In genomic region chr2:157170166-157170565, GRCm38 (mm10) we compare ENCODE assay signal across 11 mouse cellular contexts. TPM values are rescaled to one million over a fixed set of nuclear protein-coding genes. Genes with fewer than 3 reads are reported as not detected.
DNase-seq lines count a peak whose midpoint lies in the region; ATAC-seq lines count a peak whose summit lies in the region.
"Had no signal": no experiment of that assay in that cellular context is flagged by ENCODE, and none has a peak within 500 bp of the region (broad histone marks: within the 10 kb centered on the region; RNA-seq: fewer than 3 reads in every experiment).

No protein-coding gene starts in this region.

- H3K27me3 ChIP-seq in kidney, embryonic 15.5 days: no peaks in the 10 kb centered on the region
- H3K27me3 ChIP-seq in neural tube, embryonic 11.5 days (ENCODE audit: control insufficient read depth, insufficient read depth, low read length): no peaks in the 10 kb centered on the region
- H3K27me3 ChIP-seq: limb, embryonic 15.5 days had no signal

- no peak overlapping the region for H3K4me2 ChIP-seq in kidney, embryonic 15.5 days
- H3K4me2 ChIP-seq in neural tube, embryonic 11.5 days (ENCODE audit: low read depth): no peak overlapping the region
- H3K4me2 ChIP-seq: limb, embryonic 15.5 days had no signal

- no peaks in the 10 kb centered on the region for H3K9me3 ChIP-seq in kidney, embryonic 15.5 days (replicated peaks)
- no peaks in the 10 kb centered on the region for H3K9me3 ChIP-seq in neural tube, embryonic 11.5 days (ENCODE audit: control insufficient read depth, low read length)
- H3K9me3 ChIP-seq: G1E; limb, embryonic 15.5 days had no signal

- DNase-seq in kidney, adult 11 months: no peak
- peak; percentile 60 for DNase-seq in brain, adult 2 months (ENCODE audit: low read depth, low spot score)
- peak; percentile 14 for DNase-seq in layer of hippocampus, adult 9-11 months
- DNase-seq in neural tube, embryonic 11.5 days (ENCODE audit: low spot score): peak; percentile 59
- DNase-seq in cerebellum, postnatal 14 days: no peak
- no peak for DNase-seq in cerebellum, postnatal 4 days (ENCODE audit: low spot score in 2 of 2)

- peak overlapping the region; percentile 41; the same call in 1 of the 2 replicates for H3K27ac ChIP-seq in kidney, embryonic 15.5 days
- no peak overlapping the region for H3K27ac ChIP-seq in neural tube, embryonic 11.5 days (ENCODE audit: low read depth, low read length)
- H3K27ac ChIP-seq: limb, embryonic 15.5 days had no signal

- no peaks in the 10 kb centered on the region for H3K4me1 ChIP-seq in kidney, embryonic 15.5 days
- H3K4me1 ChIP-seq in neural tube, embryonic 11.5 days (ENCODE audit: control insufficient read depth, insufficient read depth, low read length): no peaks in the 10 kb centered on the region
- H3K4me1 ChIP-seq: limb, embryonic 15.5 days had no signal

- WGBS in kidney, embryonic 15.5 days: 38% methylated on average over 5 of the region's 5 CpGs
- WGBS in neural tube, embryonic 11.5 days: 41% methylated on average over 5 of the region's 5 CpGs

- H3K4me3 ChIP-seq in kidney, embryonic 15.5 days (replicated peaks): no peak overlapping the region
- no peak overlapping the region for H3K4me3 ChIP-seq in neural tube, embryonic 11.5 days (ENCODE audit: low read depth, low read length)
- H3K4me3 ChIP-seq: erythroblast, embryonic 14.5 days; limb, embryonic 15.5 days had no signal

- peak; percentile 77 for ATAC-seq in kidney, embryonic 15.5 days (replicated peaks; ENCODE audit: low FRiP score)
- ATAC-seq in neural tube, embryonic 11.5 days (ENCODE audit: insufficient read depth, low FRiP score, low TSS enrichment): no peak
- ATAC-seq in CD4-positive, CD25-positive, alpha-beta regulatory T cell, adult 4 months: no peak

- peaks cover 75% of the 10 kb centered on the region for H3K36me3 ChIP-seq in kidney, embryonic 15.5 days
- H3K36me3 ChIP-seq in neural tube, embryonic 11.5 days (ENCODE audit: control insufficient read depth, insufficient read depth, low read length): peaks cover 3% of the 10 kb centered on the region; the same call in 1 of the 2 replicates

- H3K9ac ChIP-seq in kidney, embryonic 15.5 days: no peak overlapping the region
- no peak overlapping the region; the same call in 1 of the 2 replicates for H3K9ac ChIP-seq in neural tube, embryonic 11.5 days (ENCODE audit: low read length)
- H3K9ac ChIP-seq: limb, embryonic 15.5 days had no signal

RNA-seq across cellular contexts. Expression of gene Rbl1, which starts 34.2 kb away (rescaled TPM):
- polyA plus RNA-seq in kidney, embryonic 15.5 days (2015; fragmentation: Nextera tagmentation; extraction: Ambion mirVana): 26.8 and 26.9 TPM in 2 replicates
- polyA plus RNA-seq in neural tube, embryonic 11.5 days (2014; fragmentation: Nextera tagmentation; extraction: Ambion mirVana): 29.3 and 31.0 TPM in 2 replicates
- 10 to 100 TPM; 19.3 to 23.4 TPM for polyA plus RNA-seq in CD4-positive, CD25-positive, alpha-beta regulatory T cell, adult 4 months (2017; shearing (Covaris generic))

RNA-seq across cellular contexts. Expression of gene Samhd1, which starts 35.1 kb away (rescaled TPM):
- 25.3 and 27.2 TPM in 2 replicates for polyA plus RNA-seq in kidney, embryonic 15.5 days (2015; fragmentation: Nextera tagmentation; extraction: Ambion mirVana)
- polyA plus RNA-seq in neural tube, embryonic 11.5 days (2014; fragmentation: Nextera tagmentation; extraction: Ambion mirVana): 18.7 and 22.8 TPM in 2 replicates
- 100 to 1,000 TPM; 611 to 673 TPM for polyA plus RNA-seq in CD4-positive, CD25-positive, alpha-beta regulatory T cell, adult 4 months (2017; shearing (Covaris generic))

Comparison
In these comparisons a context has a peak if more than half of its experiments do, and no peak if none do; other contexts are left out.
1. DNase-seq: peak in brain, adult 2 months (single experiment), layer of hippocampus, adult 9-11 months (single experiment) and neural tube, embryonic 11.5 days (single experiment); none in kidney, adult 11 months (single experiment), cerebellum, postnatal 14 days (0 of 2) and cerebellum, postnatal 4 days (0 of 2).
2. RNA of gene Samhd1, which starts 35.1 kb away (polyA plus RNA-seq): 611 to 673 TPM in CD4-positive, CD25-positive, alpha-beta regulatory T cell, adult 4 months; 25.3 to 27.2 TPM in kidney, embryonic 15.5 days and 18.7 to 22.8 TPM in neural tube, embryonic 11.5 days; every median in the first group is over 10 times any median in the second.